Mouse (Mus musculus): ENCODE measurements at regions not wholly inside any gene's neighbourhood (a gene's known extent, or its start where the extent isn't known, plus 50 kb on each side); places are given as distances from the start of the nearest gene placed in this dataset.

DNA sequence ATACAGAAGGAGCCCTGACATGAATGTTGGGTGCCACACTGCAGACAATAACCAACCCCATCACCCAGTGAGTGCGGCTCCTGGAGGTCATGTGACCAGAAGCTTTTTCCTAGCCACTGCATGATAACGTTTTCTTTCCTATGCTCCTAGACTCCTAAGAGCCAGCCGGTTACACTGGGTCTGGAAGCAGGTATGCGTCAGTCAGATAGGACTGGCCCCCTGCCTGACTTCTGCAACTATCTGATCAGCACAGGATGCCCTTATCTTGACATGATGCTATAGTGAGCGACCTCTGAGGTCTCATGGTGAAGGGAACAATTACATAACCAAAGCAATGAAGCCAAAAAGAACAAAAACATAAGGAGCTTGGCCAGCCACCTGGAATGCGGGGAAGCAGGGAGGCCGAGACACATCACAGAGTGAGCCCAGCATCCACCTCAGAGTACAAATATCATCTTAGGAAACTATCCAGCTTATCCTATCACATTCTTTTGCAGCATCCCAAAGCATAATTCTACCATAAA lies 63.2 kb upstream of the Trib2 start:
- Histone ChIP-seq H3K27ac (ENCODE audit: insufficient read depth, low read depth, low read length) (no peak overlapping the region), H3K27me3 (replicated peaks; ENCODE audit: control insufficient read depth, insufficient read depth, low read length) (no peaks in the 10 kb centered on the region), H3K4me3 (ENCODE audit: insufficient read depth, low read depth, low read length) (no peak overlapping the region), H3K36me3 (ENCODE audit: control insufficient read depth, insufficient read depth, low read length) (no peaks in the 10 kb centered on the region), H3K4me1 (ENCODE audit: control insufficient read depth, insufficient read depth, low read length) (0 out of 2 replicates have a peak, but pooled peaks cover 2% of the 10 kb centered on the region)
- no peak for DNase-seq
- TF ChIP-seq POLR2A (IDR thresholded peaks at IDR 0.05; ENCODE audit: low read depth, low read length) (no peak), CTCF (conservative IDR thresholded peaks at IDR 0.05; ENCODE audit: insufficient read depth, insufficient read length, low read depth, low read length) (no peak)
- WGBS, result 85% methylated on average over 7 of the region's 7 CpGs

Data from kidney, adult 2 months (tissue).